Mouse (Mus musculus) forebrain, postnatal 0 days (tissue): ENCODE measurements around the gene Gabrb2. TPM values are rescaled to one million over a fixed set of nuclear protein-coding genes. Genes with fewer than 3 reads are reported as not detected.

ENCODE experiments used
- ATAC-seq: fragments of 200-750 bp; cut with Nextera tagmentation; 2 replicates; pipeline ENCODE4 v1.8.0; 2017; ENCODE audit warnings: mild to moderate bottlenecking, moderate library complexity
- DNase-seq: peaks from one replicate; pipeline ENCODE4 v3.0.0-alpha.2; 2015
- H3K27ac ChIP-seq: fragments of 300-500 bp; sonication (generic); 2 replicates; pipeline ENCODE4 v1.5.1; 2014; ENCODE audit warnings: low read depth, mild to moderate bottlenecking, antibody characterized with exemption, low read length, moderate library complexity, mixed read lengths
- H3K27me3 ChIP-seq: fragments of 300-500 bp; sonication (generic); 2 replicates; pipeline ENCODE4 v1.6.1; 2014; ENCODE audit warnings: mild to moderate bottlenecking, low read length, mixed read lengths; ENCODE audit not compliant: insufficient read depth
- H3K36me3 ChIP-seq: fragments of 300-500 bp; sonication (generic); 2 replicates; pipeline ENCODE4 v1.6.1; 2014; ENCODE audit warnings: mild to moderate bottlenecking, moderate library complexity; ENCODE audit not compliant: insufficient read depth
- H3K4me1 ChIP-seq: fragments of 300-500 bp; sonication (generic); 2 replicates; pipeline ENCODE4 v1.6.1; 2014; ENCODE audit warnings: antibody characterized with exemption; ENCODE audit not compliant: insufficient read depth
- H3K4me2 ChIP-seq: fragments of 300-500 bp; sonication (generic); 2 replicates; pipeline ENCODE4 v1.6.1; 2014; ENCODE audit warnings: low read depth, mild to moderate bottlenecking, moderate library complexity
- H3K4me3 ChIP-seq: fragments of 300-500 bp; sonication (generic); 2 replicates; pipeline ENCODE4 v1.5.1; 2014; ENCODE audit warnings: low read depth, low read length, mixed read lengths
- H3K9ac ChIP-seq: fragments of 300-500 bp; sonication (generic); 2 replicates; pipeline ENCODE4 v1.6.1; 2014; ENCODE audit warnings: mild to moderate bottlenecking
- H3K9me3 ChIP-seq: fragments of 300-500 bp; sonication (generic); 2 replicates; pipeline ENCODE4 v1.6.1; 2016; ENCODE audit warnings: low read length
- CTCF ChIP-seq: sonication (generic); IDR thresholded peaks from 2 replicates; pipeline ENCODE4 v1.5.1; 2016; ENCODE audit warnings: antibody characterized with exemption, control low read depth, low read depth
- WGBS: fragments of 180-500 bp; shearing (Covaris S2); extraction: QIAGEN DNeasy Blood & Tissue Kit; methylation state at CpG from one replicate; pipeline ENCODE4 v1.1.7; 2014; 5-methylcytosine and 5-hydroxymethylcytosine counted together
- polyA plus RNA-seq: library from polyadenylated mRNA; unstranded; fragments of >200 nt; fragmentation: Nextera tagmentation; extraction: Ambion mirVana; gene quantifications from 2 replicates; pipeline ENCODE4 v1.2.1, GENCODE M21; 2015
- total RNA-seq: library from RNA; depleted of rRNA; stranded (reverse); fragments of >200 nt; gene quantifications from 2 replicates; pipeline ENCODE4 v1.2.3, GENCODE M21; 2014; rRNA removed

Gene Gabrb2
- total RNA-seq: 90.0 and 101 TPM in 2 replicates
- polyA plus RNA-seq: 14.4 and 25.9 TPM in 2 replicates

DNA sequence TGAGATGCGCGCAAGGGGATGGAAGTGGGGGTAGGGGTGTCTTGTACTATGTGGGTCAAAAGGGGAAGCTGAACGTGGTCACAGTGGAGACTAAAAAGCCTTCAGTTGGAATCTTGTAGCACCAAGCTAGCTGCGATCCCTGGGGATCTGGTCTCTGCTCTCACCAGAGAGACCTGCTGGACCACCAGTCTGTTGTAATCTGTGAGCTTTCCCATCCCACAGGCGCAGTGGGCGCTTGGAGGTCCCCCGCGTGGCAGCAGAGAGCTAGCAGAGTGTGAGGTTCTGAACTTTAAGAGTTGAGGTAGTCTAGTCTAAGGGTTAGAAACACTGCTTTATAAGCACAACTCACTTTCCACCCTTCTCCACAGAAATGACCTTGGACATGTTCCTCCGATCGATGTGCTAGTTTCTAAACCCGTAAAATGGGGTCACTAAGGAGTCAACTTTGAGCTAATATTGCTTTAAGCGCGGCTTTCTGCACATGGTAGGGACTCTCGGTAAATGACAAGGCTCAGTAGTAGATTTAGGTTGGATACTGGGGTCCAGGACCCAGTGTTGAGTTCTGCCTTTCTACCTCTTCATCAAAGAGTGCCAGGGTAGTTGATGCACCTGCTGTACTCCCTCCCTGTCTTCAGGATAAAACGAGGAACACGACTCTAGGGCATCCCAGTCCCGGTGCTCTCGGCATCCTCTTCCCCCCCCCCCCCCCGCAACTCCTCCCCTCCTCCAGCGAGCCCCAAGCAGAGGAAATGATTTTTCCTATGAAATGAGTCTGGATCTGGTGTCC lies at the start of gene Gabrb2:
Gene Gabrb2 (plus strand): TSS at position 762 of the 787 bp plus-strand sequence.
- ATAC-seq (peak; percentile 40), DNase-seq (peak; percentile 50)
- Histone ChIP-seq H3K27me3 (no peaks in the 10 kb centered on the region), H3K27ac (peak within 1 kb of the TSS; percentile 95), H3K4me2 (peak within 1 kb of the TSS; percentile 77), H3K9me3 (no peaks in the 10 kb centered on the region), H3K4me1 (no peaks in the 10 kb centered on the region), H3K36me3 (no peaks in the 10 kb centered on the region), H3K9ac (peak within 1 kb of the TSS; percentile 81), H3K4me3 (peak within 1 kb of the TSS; percentile 74)
- TF ChIP-seq CTCF: peak; percentile 17; the same call in 1 of the 2 replicates
- 28% methylated on average over 19 of the region's 20 CpGs for WGBS

DNA sequence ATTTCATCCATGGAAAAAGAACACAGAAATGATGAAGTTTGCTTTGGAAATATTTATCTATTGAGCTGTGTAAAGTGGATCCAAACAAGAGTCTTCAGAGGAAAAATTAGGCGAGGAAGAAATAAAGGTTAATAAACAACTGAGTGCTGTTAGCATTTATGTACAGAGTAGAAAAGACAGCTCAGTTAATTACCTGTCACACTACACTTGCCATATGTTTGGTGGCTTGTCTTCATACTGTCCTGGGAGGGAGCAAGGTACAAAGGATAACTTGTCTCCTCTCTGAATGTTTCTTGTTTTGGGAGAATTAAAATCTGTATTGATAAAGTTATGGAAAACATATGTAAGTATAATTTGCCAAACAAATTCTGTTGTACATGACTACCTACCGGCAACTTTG lies 40.6 kb upstream of the Gabrb2 start:
- 87% methylated on average over 2 of the region's 2 CpGs for WGBS
- no peaks in the 10 kb centered on the region for H3K27me3 ChIP-seq
- no peaks in the 10 kb centered on the region for H3K36me3 ChIP-seq
- no peak for DNase-seq
- no peak overlapping the region for H3K9ac ChIP-seq
- H3K4me1 ChIP-seq: no peaks in the 10 kb centered on the region
- no peak for TF ChIP-seq CTCF
- no peak overlapping the region for H3K27ac ChIP-seq
- H3K9me3 ChIP-seq: no peaks in the 10 kb centered on the region
- no peak overlapping the region for H3K4me2 ChIP-seq
- no peak overlapping the region for H3K4me3 ChIP-seq
- ATAC-seq: no peak

DNA sequence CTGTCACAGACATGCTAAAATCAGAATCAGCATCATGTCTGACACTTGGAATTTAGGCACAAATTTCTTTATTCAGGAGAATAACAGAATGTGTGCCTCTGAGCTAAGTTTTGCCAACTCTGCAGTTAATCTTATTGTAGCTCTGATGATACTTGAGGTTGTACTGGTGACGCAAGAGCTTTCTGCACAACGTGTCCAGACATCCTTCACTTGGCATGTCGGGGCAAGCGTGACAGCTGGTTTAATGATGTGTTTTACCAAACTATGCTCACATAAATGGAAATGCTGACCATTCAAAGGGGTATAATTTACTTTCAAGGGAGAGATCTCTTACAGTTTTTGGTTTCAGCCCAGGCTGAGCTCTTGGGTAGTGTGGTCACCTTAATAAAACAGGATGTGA lies 33.1 kb upstream of the Gabrb2 start:
- Histone ChIP-seq H3K9ac (no peak overlapping the region), H3K27me3 (no peaks in the 10 kb centered on the region), H3K4me1 (no peaks in the 10 kb centered on the region), H3K4me2 (no peak overlapping the region), H3K4me3 (no peak overlapping the region), H3K9me3 (no peaks in the 10 kb centered on the region), H3K36me3 (no peaks in the 10 kb centered on the region), H3K27ac (no peak overlapping the region)
- ATAC-seq (no peak), DNase-seq (no peak)
- TF ChIP-seq CTCF: no peak
- WGBS: 75% methylated on average over 4 of the region's 4 CpGs

DNA sequence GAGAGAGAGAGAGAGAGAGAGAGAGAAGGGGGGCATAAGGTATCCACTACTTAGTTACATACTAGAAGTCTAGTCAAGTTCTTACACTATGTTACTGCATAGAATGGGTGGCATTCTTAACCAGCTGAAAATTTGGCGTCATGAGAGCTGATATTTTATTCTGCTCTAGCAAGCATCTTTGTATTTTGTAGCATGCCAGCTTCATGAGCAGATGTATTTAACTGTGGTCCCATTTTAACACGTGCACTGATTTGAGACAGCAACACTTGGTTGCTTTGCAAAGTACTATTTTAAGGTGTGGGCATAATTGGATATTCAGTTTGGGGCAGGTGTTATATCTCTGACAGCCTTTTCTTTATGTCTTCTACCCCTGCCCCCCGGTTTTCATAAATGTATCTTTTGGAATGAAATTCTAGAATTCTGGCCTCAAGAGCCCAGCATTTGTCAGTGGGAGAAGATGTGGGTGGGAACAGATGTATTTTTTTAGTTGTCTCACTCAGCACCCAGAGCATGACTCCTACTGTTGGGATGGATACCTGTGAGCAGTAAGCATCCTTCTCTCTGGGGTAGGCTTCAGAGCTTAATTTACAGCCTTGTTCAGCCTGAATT lies 28.8 kb upstream of the Gabrb2 start:
- 59% methylated on average over 3 of the region's 3 CpGs for WGBS
- no peaks in the 10 kb centered on the region for H3K4me1 ChIP-seq
- H3K27ac ChIP-seq: no peak overlapping the region
- ATAC-seq (peak; percentile 29; the same call in 1 of the 2 replicates), DNase-seq (peak; percentile 21)
- H3K4me3 ChIP-seq: no peak overlapping the region
- H3K9ac ChIP-seq: no peak overlapping the region
- H3K9me3 ChIP-seq: no peaks in the 10 kb centered on the region
- no peak for TF ChIP-seq CTCF
- H3K4me2 ChIP-seq: no peak overlapping the region
- no peaks in the 10 kb centered on the region for H3K27me3 ChIP-seq
- no peaks in the 10 kb centered on the region for H3K36me3 ChIP-seq

DNA sequence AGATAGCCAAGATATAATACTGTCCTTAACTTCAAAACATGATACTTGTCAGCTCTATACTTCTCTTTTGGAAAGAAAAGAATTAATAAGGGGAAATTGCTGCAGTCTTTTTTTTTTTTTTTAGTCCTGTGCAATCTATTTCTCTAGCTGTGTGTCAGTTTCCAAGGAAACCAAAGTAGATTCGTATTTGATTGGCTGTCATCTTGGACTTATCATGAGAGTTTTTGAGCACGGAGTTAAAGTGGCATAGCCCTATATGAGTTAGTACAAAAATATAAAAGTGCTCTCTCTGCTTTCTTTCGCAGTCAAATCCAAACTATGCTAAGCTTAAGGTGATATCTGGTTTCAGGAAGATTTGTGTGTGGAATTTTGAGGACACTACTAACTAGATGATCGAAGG lies 26.1 kb upstream of the Gabrb2 start:
- WGBS: 68% methylated on average over 4 of the region's 4 CpGs
- H3K36me3 ChIP-seq: no peaks in the 10 kb centered on the region
- H3K4me3 ChIP-seq: no peak overlapping the region
- no peak overlapping the region for H3K27ac ChIP-seq
- H3K27me3 ChIP-seq: no peaks in the 10 kb centered on the region
- H3K4me2 ChIP-seq: no peak overlapping the region
- peak; percentile 74; the same call in 1 of the 2 replicates for ATAC-seq
- TF ChIP-seq CTCF: no peak
- peak; percentile 47 for DNase-seq
- no peak overlapping the region for H3K9ac ChIP-seq
- H3K9me3 ChIP-seq: no peaks in the 10 kb centered on the region
- no peaks in the 10 kb centered on the region for H3K4me1 ChIP-seq

DNA sequence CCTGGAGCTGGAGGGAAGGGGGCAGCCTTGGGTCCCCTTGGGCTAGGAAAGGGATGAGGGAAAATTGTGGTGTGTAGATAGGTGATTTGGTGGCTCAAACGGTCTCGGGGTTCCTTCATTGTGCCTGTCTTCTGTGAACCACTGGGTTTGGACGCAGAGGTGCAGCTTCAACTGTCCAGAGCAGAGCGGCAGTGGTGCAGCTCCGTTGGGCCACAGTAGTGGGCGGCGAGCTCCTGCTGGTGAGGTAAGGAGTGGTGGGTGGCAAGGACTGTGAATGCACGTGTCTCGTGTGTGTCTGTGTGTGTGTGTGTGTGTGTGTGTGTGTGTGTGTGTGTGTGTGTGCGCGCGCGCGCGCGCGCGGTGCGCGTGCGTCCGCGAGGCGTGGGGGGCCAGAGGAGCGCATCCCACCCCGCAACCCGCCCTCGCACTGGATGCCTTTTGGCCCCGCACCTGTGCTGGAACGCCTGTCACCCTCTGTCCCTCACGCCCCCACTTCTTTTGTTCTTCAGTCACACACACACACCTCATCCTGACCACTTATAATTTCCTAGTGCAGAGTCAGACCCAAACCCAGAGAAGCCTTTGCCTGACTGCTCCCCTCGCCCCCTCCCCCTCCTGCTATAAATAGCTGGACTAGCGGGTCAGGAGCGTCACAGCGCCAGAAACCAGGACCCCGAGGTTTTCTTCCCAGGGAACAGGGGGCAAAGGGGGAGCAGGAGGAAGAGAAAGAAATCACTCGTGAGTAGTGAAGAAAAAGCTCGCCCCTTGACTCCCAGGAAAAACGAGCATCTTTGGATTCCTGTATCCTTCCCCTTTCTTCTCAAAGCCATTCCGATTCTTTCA lies 455 bp downstream of the Gabrb2 start:
- Histone ChIP-seq H3K9me3 (no peaks in the 10 kb centered on the region), H3K4me1 (no peaks in the 10 kb centered on the region), H3K4me3 (peak overlapping the region; percentile 74), H3K4me2 (peak overlapping the region; percentile 77), H3K36me3 (no peaks in the 10 kb centered on the region), H3K27me3 (no peaks in the 10 kb centered on the region), H3K9ac (peak overlapping the region; percentile 81), H3K27ac (peak overlapping the region; percentile 95)
- ATAC-seq (peak; percentile 70), DNase-seq (peak; percentile 76)
- WGBS: 0% methylated on average over 25 of the region's 40 CpGs
- TF ChIP-seq CTCF: peak; percentile 39
